Mouse (Mus musculus): ENCODE results near the gene Fkbp4.

The Fkbp4 gene

GRCm38 (mm10) chr6:128437288-128437687 lies 1.2 kb downstream of the Fkbp4 start:
- no peak for DNase-seq (ENCODE audit: low read depth, low spot score)

GRCm38 (mm10) chr6:128436356-128437005 lies 2.0 kb downstream of the Fkbp4 start:
- no peak for DNase-seq (ENCODE audit: low read depth, low spot score)

- peak; percentile 79 for DNase-seq (ENCODE audit: low read depth, low spot score)
These were observed 3.0 kb downstream of the Fkbp4 start for GRCm38 (mm10) chr6:128435474-128435873.

- peak; percentile 88 for DNase-seq (ENCODE audit: low read depth, low spot score)
These were observed 4.9 kb downstream of the Fkbp4 start for GRCm38 (mm10) chr6:128433566-128433965.

- peak; percentile 68 for DNase-seq (ENCODE audit: low read depth, low spot score)
These were observed 6.0 kb downstream of the Fkbp4 start for GRCm38 (mm10) chr6:128432356-128432915.

GRCm38 (mm10) chr6:128429826-128430225 lies 8.7 kb downstream of the Fkbp4 start:
- no peak for DNase-seq (ENCODE audit: low read depth, low spot score)

GRCm38 (mm10) chr6:128429300-128429699 lies 9.2 kb downstream of the Fkbp4 start:
- DNase-seq (ENCODE audit: low read depth, low spot score), result no peak

GRCm38 (mm10) chr6:128427571-128427970 lies 10.9 kb downstream of the Fkbp4 start:
- DNase-seq (ENCODE audit: low read depth, low spot score), result no peak

GRCm38 (mm10) chr6:128425046-128425445 lies 13.4 kb downstream of the Fkbp4 start:
- DNase-seq (ENCODE audit: low read depth, low spot score), result no peak

- peak; percentile 98 for DNase-seq (ENCODE audit: low read depth, low spot score)
These were observed 14.0 kb downstream of the Fkbp4 start, which contains the start of gene Itfg2 for GRCm38 (mm10) chr6:128424269-128425019. TSS of gene Itfg2 (minus strand) at chr6:128424931.

GRCm38 (mm10) chr6:128423496-128424268 lies 14.8 kb downstream of the Fkbp4 start:
- no peak for DNase-seq (ENCODE audit: low read depth, low spot score)

- no peak for DNase-seq (ENCODE audit: low read depth, low spot score)
These were observed 17.0 kb downstream of the Fkbp4 start for GRCm38 (mm10) chr6:128421480-128421879.

- DNase-seq (ENCODE audit: low read depth, low spot score), result peak; percentile 78
These were observed 17.4 kb downstream of the Fkbp4 start for GRCm38 (mm10) chr6:128421036-128421435.

GRCm38 (mm10) chr6:128418076-128418475 lies 20.4 kb downstream of the Fkbp4 start:
- DNase-seq (ENCODE audit: low read depth, low spot score), result no peak

GRCm38 (mm10) chr6:128416169-128416568 lies 22.3 kb downstream of the Fkbp4 start:
- DNase-seq (ENCODE audit: low read depth, low spot score), result no peak

- peak; percentile 85 for DNase-seq (ENCODE audit: low read depth, low spot score)
These were observed 27.4 kb downstream of the Fkbp4 start for GRCm38 (mm10) chr6:128411115-128411514.

- peak; percentile 52 for DNase-seq (ENCODE audit: low read depth, low spot score)
These were observed 28.2 kb downstream of the Fkbp4 start for GRCm38 (mm10) chr6:128410305-128410704.

GRCm38 (mm10) chr6:128408544-128409125 lies 29.8 kb downstream of the Fkbp4 start:
- no peak for DNase-seq (ENCODE audit: low read depth, low spot score)

GRCm38 (mm10) chr6:128404708-128405107 lies 33.8 kb downstream of the Fkbp4 start:
- no peak for DNase-seq (ENCODE audit: low read depth, low spot score)

GRCm38 (mm10) chr6:128399421-128400185 lies 38.9 kb downstream of the Fkbp4 start:
- DNase-seq (ENCODE audit: low read depth, low spot score), result peak; percentile 81

- no peak for DNase-seq (ENCODE audit: low read depth, low spot score)
These were observed 39.5 kb downstream of the Fkbp4 start, which contains the start of gene Nrip2 for GRCm38 (mm10) chr6:128398996-128399395. TSS of gene Nrip2 (plus strand) at chr6:128399296.

All from brain, adult 2 months (tissue).